Comparison of ENCODE assay signal across 8 mouse cellular contexts in genomic region chrX:102157423-102157791, GRCm38 (mm10). TPM values are rescaled to one million over a fixed set of nuclear protein-coding genes. Genes with fewer than 3 reads are reported as not detected.
DNase-seq lines count a peak whose midpoint lies in the region; ATAC-seq and TF ChIP-seq lines count a peak whose summit lies in the region.

No protein-coding gene starts in this region.

- intact Hi-C loops in heart, postnatal 25 days (cut with DNase I), result loop anchor here (2.0 kb wide), 1 partner anchor 39 kb away; the partner anchor contains the start of gene Pin4

- TF ChIP-seq POLR2A in MEL (IDR thresholded peaks at IDR 0.05; ENCODE audit: control insufficient read depth in 1 of 2, insufficient read depth in 1 of 2, low read depth in 1 of 2, low read length in 2 of 2, poor library complexity in 1 of 2), result no peak

- no peak for DNase-seq in heart, postnatal 0 days (ENCODE audit: low spot score)
- DNase-seq in heart, postnatal 25 days (ENCODE audit: low spot score), result no peak
- no peak for DNase-seq in MEL (ENCODE audit: low read depth, low spot score)
- no peak for DNase-seq in hindbrain, embryonic 10.5 days (ENCODE audit: low spot score)
- DNase-seq in midbrain, embryonic 10.5 days (ENCODE audit: low spot score), result no peak
- no peak for DNase-seq in thymus, postnatal 14 days
- no peak for DNase-seq in cerebellum, postnatal 10 days
- no peak for DNase-seq in embryo, embryonic 11 days

- H3K9me3 ChIP-seq in heart, postnatal 0 days (replicated peaks; ENCODE audit: control insufficient read depth, low read length), result no peaks in the 10 kb centered on the region
- no peaks in the 10 kb centered on the region for H3K9me3 ChIP-seq in MEL (replicated peaks; ENCODE audit: insufficient read depth, low read length)
- H3K9me3 ChIP-seq in hindbrain, embryonic 10.5 days, result no peaks in the 10 kb centered on the region
- H3K9me3 ChIP-seq in midbrain, embryonic 10.5 days (replicated peaks), result 0 out of 2 replicates have a peak, but pooled peaks cover 3% of the 10 kb centered on the region

- H3K27ac ChIP-seq in heart, postnatal 0 days (ENCODE audit: low read depth), result peak overlapping the region; percentile 81
- H3K27ac ChIP-seq in MEL (ENCODE audit: control insufficient read depth, low read depth, low read length), result peak overlapping the region; percentile 95
- H3K27ac ChIP-seq in hindbrain, embryonic 10.5 days, result peak overlapping the region; percentile 86
- H3K27ac ChIP-seq in midbrain, embryonic 10.5 days (replicated peaks), result peak overlapping the region; percentile 85

- H3K4me1 ChIP-seq in heart, postnatal 0 days (ENCODE audit: control insufficient read depth, insufficient read depth), result no peaks in the 10 kb centered on the region
- H3K4me1 ChIP-seq in MEL (ENCODE audit: control insufficient read depth in 1 of 2, insufficient read depth in 2 of 2, low read length in 2 of 2), result peaks cover 0 to 4% of the 10 kb centered on the region in 2 experiments; a peak in 2 of 4 replicates
- H3K4me1 ChIP-seq in hindbrain, embryonic 10.5 days (replicated peaks), result no peaks in the 10 kb centered on the region
- H3K4me1 ChIP-seq in midbrain, embryonic 10.5 days, result peaks cover 3% of the 10 kb centered on the region; the same call in 1 of the 2 replicates

- H3K79me2 ChIP-seq in MEL (ENCODE audit: control insufficient read depth, insufficient read depth, low read length, poor library complexity), result peaks cover 33% of the 10 kb centered on the region

- WGBS in heart, postnatal 0 days, result 43% methylated on average over 5 of the region's 5 CpGs
- WGBS in hindbrain, embryonic 10.5 days, result 55% methylated on average over 5 of the region's 5 CpGs
- WGBS in midbrain, embryonic 10.5 days, result 55% methylated on average over 5 of the region's 5 CpGs

- no peak for TF ChIP-seq EP300 in heart, postnatal 0 days (IDR thresholded peaks at IDR 0.05; ENCODE audit: low read depth)
- no peak for TF ChIP-seq EP300 in MEL (IDR thresholded peaks at IDR 0.05; ENCODE audit: low read depth in 1 of 2, low read length in 2 of 2)

- peak overlapping the region; percentile 48 for H3K4me2 ChIP-seq in heart, postnatal 0 days (ENCODE audit: low read depth, low read length)

- no peak for ATAC-seq in heart, postnatal 0 days (ENCODE audit: insufficient read depth, low read depth)

- peak overlapping the region; percentile 60 for H3K4me3 ChIP-seq in heart, postnatal 0 days (ENCODE audit: low read depth, low read length)
- peak overlapping the region; percentile 12 to 62 for H3K4me3 ChIP-seq in MEL (ENCODE audit: control insufficient read depth in 1 of 2, insufficient read depth in 1 of 2, low read depth in 2 of 2, low read length in 2 of 2)
- peak overlapping the region; percentile 58 for H3K4me3 ChIP-seq in hindbrain, embryonic 10.5 days
- peak overlapping the region; percentile 62 for H3K4me3 ChIP-seq in midbrain, embryonic 10.5 days

- no peak for TF ChIP-seq RAD21 in MEL (IDR thresholded peaks at IDR 0.05; ENCODE audit: low read depth, low read length)

- H3K36me3 ChIP-seq in heart, postnatal 0 days (replicated peaks; ENCODE audit: control insufficient read depth, insufficient read depth, low read length), result no peaks in the 10 kb centered on the region
- peaks cover 0 to 18% of the 10 kb centered on the region in 2 experiments; a peak in 2 of 4 replicates for H3K36me3 ChIP-seq in MEL (ENCODE audit: control insufficient read depth in 1 of 2, insufficient read depth in 2 of 2, low read length in 2 of 2)
- peaks cover 5% of the 10 kb centered on the region; the same call in 1 of the 2 replicates for H3K36me3 ChIP-seq in hindbrain, embryonic 10.5 days
- peaks cover 19% of the 10 kb centered on the region for H3K36me3 ChIP-seq in midbrain, embryonic 10.5 days

- TF ChIP-seq CTCF in heart, postnatal 0 days (IDR thresholded peaks at IDR 0.05; ENCODE audit: low read depth), result peak; percentile 17
- no peak for TF ChIP-seq CTCF in MEL (IDR thresholded peaks at IDR 0.05 in 2 of 3, conservative IDR thresholded peaks at IDR 0.05 in 1 of 3; ENCODE audit: control insufficient read depth in 1 of 3, insufficient read depth in 1 of 3, low read depth in 2 of 3, low read length in 3 of 3, poor library complexity in 1 of 3, severe bottlenecking in 1 of 3)

- H3K27me3 ChIP-seq in heart, postnatal 0 days (ENCODE audit: control insufficient read depth, insufficient read depth, low read length), result no peaks in the 10 kb centered on the region
- no peaks in the 10 kb centered on the region for H3K27me3 ChIP-seq in MEL (ENCODE audit: control insufficient read depth in 1 of 2, insufficient read depth in 2 of 2, low read length in 2 of 2)
- H3K27me3 ChIP-seq in hindbrain, embryonic 10.5 days (ENCODE audit: insufficient read depth, poor library complexity, severe bottlenecking), result 0 out of 2 replicates have a peak, but pooled peaks cover 2% of the 10 kb centered on the region
- peaks cover 8% of the 10 kb centered on the region; the same call in 1 of the 2 replicates for H3K27me3 ChIP-seq in midbrain, embryonic 10.5 days (ENCODE audit: low read depth, poor library complexity, severe bottlenecking)

- peak overlapping the region; percentile 42; the same call in 1 of the 2 replicates for H3K9ac ChIP-seq in heart, postnatal 0 days (replicated peaks; ENCODE audit: low read depth, low read length)
- H3K9ac ChIP-seq in MEL (ENCODE audit: control insufficient read depth, low read depth, low read length, poor library complexity, severe bottlenecking), result peak overlapping the region; percentile 72

TF ChIP-seq in MEL, 35 proteins besides CTCF, POLR2A, EP300 and RAD21:
- TF ChIP-seq MYC (IDR thresholded peaks at IDR 0.05; ENCODE audit: low read depth, low read length) (no peak), MAFK (IDR thresholded peaks at IDR 0.05; ENCODE audit: borderline replicate concordance, low read depth, low read length) (no peak), BHLHE40 (IDR thresholded peaks at IDR 0.05; ENCODE audit: borderline replicate concordance, low read depth, low read length) (no peak), MAX (IDR thresholded peaks at IDR 0.05; ENCODE audit: low read length) (no peak), ETS1 (IDR thresholded peaks at IDR 0.05; ENCODE audit: low read depth, low read length) (no peak), POLR2AphosphoS5 (IDR thresholded peaks at IDR 0.05; ENCODE audit: borderline replicate concordance, low read depth, low read length) (no peak), HCFC1 (IDR thresholded peaks at IDR 0.05; ENCODE audit: low read depth, low read length) (no peak), ZKSCAN1 (IDR thresholded peaks at IDR 0.05; ENCODE audit: low read depth, low read length) (no peak), USF2 (IDR thresholded peaks at IDR 0.05; ENCODE audit: borderline replicate concordance in 1 of 2, insufficient read depth in 1 of 2, low read depth in 1 of 2, low read length in 2 of 2) (no peak), ELF1 (IDR thresholded peaks at IDR 0.05; ENCODE audit: low read depth, low read length) (no peak), ZMIZ1 (IDR thresholded peaks at IDR 0.05; ENCODE audit: low read depth, low read length) (no peak), KAT2A (conservative IDR thresholded peaks at IDR 0.05; ENCODE audit: low read depth, low read length) (no peak), MAZ (IDR thresholded peaks at IDR 0.05; ENCODE audit: low read depth, low read length) (no peak), USF1 (IDR thresholded peaks at IDR 0.05; ENCODE audit: low read depth, low read length) (no peak), GATA1 (IDR thresholded peaks at IDR 0.05; ENCODE audit: low read depth, low read length) (no peak), NRF1 (IDR thresholded peaks at IDR 0.05; ENCODE audit: insufficient read depth, low read depth, low read length, poor library complexity, severe bottlenecking) (no peak), POLR2AphosphoS2 (IDR thresholded peaks at IDR 0.05; ENCODE audit: low read length) (no peak), GABPA (IDR thresholded peaks at IDR 0.05; ENCODE audit: low read depth, low read length) (no peak)
TF ChIP-seq in MEL: peak in this region for 0.

RNA-seq across cellular contexts. Expression of gene Ercc6l, which starts 0.5 kb away (rescaled TPM):
- 3.7 and 4.9 TPM in 2 replicates for total RNA-seq in heart, postnatal 0 days (2014; rRNA removed; ENCODE audit: low replicate concordance)
- 1.3 and 1.8 TPM in 2 replicates for polyA plus RNA-seq in heart, postnatal 0 days (2015; fragmentation: Nextera tagmentation; extraction: Ambion mirVana)
- total RNA-seq in heart, postnatal 25 days (2021), result under 1 TPM; 0.42 to 0.47 TPM
- 12.3 and 12.5 TPM in 2 replicates for total RNA-seq in MEL (2012; rRNA removed)
- 10 to 100 TPM; 14.1 to 27.3 TPM for polyA plus RNA-seq in MEL (2012; ENCODE audit: insufficient read depth in 1 of 2, insufficient read length in 2 of 2, low read depth in 1 of 2, low replicate concordance in 2 of 2, missing spikeins in 1 of 2)
- polyA plus RNA-seq in hindbrain, embryonic 10.5 days (2016; fragmentation: Nextera tagmentation; extraction: Ambion mirVana), result 13.7 and 21.8 TPM in 2 replicates
- 21.2 and 22.9 TPM in 2 replicates for polyA plus RNA-seq in midbrain, embryonic 10.5 days (2016; fragmentation: Nextera tagmentation; extraction: Ambion mirVana)

RNA-seq across cellular contexts. Expression of gene Rps4x, which starts 31.8 kb away (rescaled TPM):
- total RNA-seq in heart, postnatal 0 days (2014; rRNA removed; ENCODE audit: low replicate concordance), result 985 and 1,055 TPM in 2 replicates
- 388 and 415 TPM in 2 replicates for polyA plus RNA-seq in heart, postnatal 0 days (2015; fragmentation: Nextera tagmentation; extraction: Ambion mirVana)
- 100 to 1,000 TPM; 601 to 672 TPM for total RNA-seq in heart, postnatal 25 days (2021)
- 2,489 and 2,760 TPM in 2 replicates for total RNA-seq in MEL (2012; rRNA removed)
- polyA plus RNA-seq in MEL (2012; ENCODE audit: insufficient read depth in 1 of 2, insufficient read length in 2 of 2, low read depth in 1 of 2, low replicate concordance in 2 of 2, missing spikeins in 1 of 2), result 1,000 to 10,000 TPM in 1 of 2 experiments, not detected in 1; 1,993 TPM
- polyA plus RNA-seq in hindbrain, embryonic 10.5 days (2016; fragmentation: Nextera tagmentation; extraction: Ambion mirVana), result 569 and 666 TPM in 2 replicates
- 581 and 680 TPM in 2 replicates for polyA plus RNA-seq in midbrain, embryonic 10.5 days (2016; fragmentation: Nextera tagmentation; extraction: Ambion mirVana)

RNA-seq across cellular contexts. Expression of gene Pin4, which starts 38.2 kb away (rescaled TPM):
- not detected in 2 replicates for total RNA-seq in heart, postnatal 0 days (2014; rRNA removed; ENCODE audit: low replicate concordance)
- polyA plus RNA-seq in heart, postnatal 0 days (2015; fragmentation: Nextera tagmentation; extraction: Ambion mirVana), result 52.9 and 69.3 TPM in 2 replicates
- total RNA-seq in heart, postnatal 25 days (2021), result 10 to 100 TPM; 17.5 to 20.2 TPM
- 120 and 122 TPM in 2 replicates for total RNA-seq in MEL (2012; rRNA removed)
- polyA plus RNA-seq in MEL (2012; ENCODE audit: insufficient read depth in 1 of 2, insufficient read length in 2 of 2, low read depth in 1 of 2, low replicate concordance in 2 of 2, missing spikeins in 1 of 2), result 10 to 100 TPM in 1 of 2 experiments, not detected in 1; 50.6 TPM
- polyA plus RNA-seq in hindbrain, embryonic 10.5 days (2016; fragmentation: Nextera tagmentation; extraction: Ambion mirVana), result 85.5 and 89.4 TPM in 2 replicates
- 67.8 and 70.2 TPM in 2 replicates for polyA plus RNA-seq in midbrain, embryonic 10.5 days (2016; fragmentation: Nextera tagmentation; extraction: Ambion mirVana)
